Mouse (Mus musculus) heart, embryonic 16.5 days (tissue): ENCODE measurements around the gene Tiam1. TPM values are rescaled to one million over a fixed set of nuclear protein-coding genes. Genes with fewer than 3 reads are reported as not detected.

Experiments used
- ATAC-seq: fragments of 200-750 bp; cut with Nextera tagmentation; replicated peaks from 2 replicates; pipeline ENCODE4 v1.8.0; 2017; ENCODE audit warnings: moderate number of reproducible peaks; ENCODE audit not compliant: insufficient read depth, low FRiP score; ENCODE audit errors: extremely low read depth
- H3K27ac ChIP-seq: fragments of 300-500 bp; sonication (generic); 2 replicates; pipeline ENCODE4 v1.5.1; 2014; ENCODE audit warnings: mild to moderate bottlenecking, low read length, control low read depth, moderate library complexity
- H3K27me3 ChIP-seq: fragments of 300-500 bp; sonication (generic); 2 replicates; pipeline ENCODE4 v1.6.1; 2014; ENCODE audit warnings: low read length, mixed read lengths; ENCODE audit not compliant: control insufficient read depth, insufficient read depth
- H3K36me3 ChIP-seq: fragments of 300-500 bp; sonication (generic); 2 replicates; pipeline ENCODE4 v1.6.1; 2014; ENCODE audit not compliant: control insufficient read depth, insufficient read depth
- H3K4me1 ChIP-seq: fragments of 300-500 bp; sonication (generic); 2 replicates; pipeline ENCODE4 v1.6.1; 2014; ENCODE audit warnings: low read length, mixed read lengths; ENCODE audit not compliant: control insufficient read depth, insufficient read depth
- H3K4me2 ChIP-seq: fragments of 300-500 bp; sonication (generic); 2 replicates; pipeline ENCODE4 v1.6.1; 2014; ENCODE audit warnings: low read depth, mild to moderate bottlenecking, control low read depth, low read length
- H3K4me3 ChIP-seq: fragments of 300-500 bp; sonication (generic); 2 replicates; pipeline ENCODE4 v1.5.1; 2014; ENCODE audit warnings: mild to moderate bottlenecking, control low read depth, low read length
- H3K9ac ChIP-seq: fragments of 300-500 bp; sonication (generic); 2 replicates; pipeline ENCODE4 v1.6.1; 2014; ENCODE audit warnings: low read length, control low read depth
- H3K9me3 ChIP-seq: fragments of 300-500 bp; sonication (generic); replicated peaks from 2 replicates; pipeline ENCODE4 v1.6.1; 2016; ENCODE audit warnings: low read length; ENCODE audit not compliant: control insufficient read depth
- WGBS: fragments of 180-500 bp; shearing (Covaris S2); extraction: QIAGEN DNeasy Blood & Tissue Kit; methylation state at CpG from one replicate; pipeline ENCODE4 v1.1.7; 2014; 5-methylcytosine and 5-hydroxymethylcytosine counted together
- polyA plus RNA-seq: library from polyadenylated mRNA; unstranded; fragments of >200 nt; fragmentation: Nextera tagmentation; extraction: Ambion mirVana; gene quantifications from 2 replicates; pipeline ENCODE4 v1.2.1, GENCODE M21; 2015

Gene Tiam1
- polyA plus RNA-seq, 1 experiment from 2014 or later = 9.4 TPM

DNA sequence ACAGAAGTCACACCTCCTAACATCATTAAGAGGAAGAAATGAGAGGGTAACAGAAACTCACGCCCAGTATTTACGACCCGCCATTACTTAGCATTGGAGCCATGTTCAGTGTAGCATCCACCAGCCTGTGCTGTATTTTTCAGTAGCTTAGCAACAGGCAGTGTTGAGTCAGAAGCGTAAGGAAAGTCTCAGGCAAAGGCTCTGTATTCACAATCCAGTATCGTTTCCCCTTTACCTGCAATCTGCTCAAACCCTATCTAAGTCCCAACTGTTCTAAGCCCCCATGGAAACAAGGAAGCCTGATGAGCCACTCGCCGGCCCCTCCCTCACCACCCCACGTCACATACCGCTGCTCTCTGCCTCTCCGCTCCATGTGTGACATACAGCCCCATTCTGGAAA is 100.7 kb downstream of the Tiam1 start:
- WGBS = 89% methylated on average over 10 of the region's 10 CpGs
- Histone ChIP-seq H3K36me3 (no peaks in the 10 kb centered on the region), H3K4me2 (no peak overlapping the region), H3K27ac (no peak overlapping the region), H3K9me3 (no peaks in the 10 kb centered on the region), H3K9ac (no peak overlapping the region), H3K4me3 (no peak overlapping the region), H3K27me3 (no peaks in the 10 kb centered on the region), H3K4me1 (no peaks in the 10 kb centered on the region)
- ATAC-seq = no peak; the same call in 1 of the 2 replicates

DNA sequence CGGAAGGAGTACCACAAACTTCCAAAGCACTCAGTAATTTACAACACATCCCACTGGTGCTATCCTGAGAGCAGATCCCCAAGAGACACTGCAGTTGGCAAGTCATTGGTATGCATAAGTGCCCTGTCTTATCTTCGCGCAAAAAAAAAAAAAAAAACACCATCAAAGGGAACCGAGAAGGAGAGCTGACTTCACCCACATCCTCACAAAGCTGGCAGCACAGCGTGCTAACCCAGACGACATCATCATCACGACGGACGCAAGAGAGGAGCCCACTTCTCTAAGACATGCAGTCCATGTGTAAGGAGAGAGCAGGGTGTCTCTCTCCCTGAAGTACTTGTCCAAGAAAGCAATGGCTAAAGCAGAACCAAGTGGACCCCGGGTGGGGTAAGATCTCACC is 101.2 kb downstream of the Tiam1 start:
- Histone ChIP-seq H3K4me2 (no peak overlapping the region), H3K4me1 (no peaks in the 10 kb centered on the region), H3K4me3 (no peak overlapping the region), H3K9me3 (no peaks in the 10 kb centered on the region), H3K36me3 (no peaks in the 10 kb centered on the region), H3K27ac (no peak overlapping the region), H3K9ac (no peak overlapping the region), H3K27me3 (no peaks in the 10 kb centered on the region)
- WGBS = 58% methylated on average over 10 of the region's 10 CpGs
- ATAC-seq = no peak

DNA sequence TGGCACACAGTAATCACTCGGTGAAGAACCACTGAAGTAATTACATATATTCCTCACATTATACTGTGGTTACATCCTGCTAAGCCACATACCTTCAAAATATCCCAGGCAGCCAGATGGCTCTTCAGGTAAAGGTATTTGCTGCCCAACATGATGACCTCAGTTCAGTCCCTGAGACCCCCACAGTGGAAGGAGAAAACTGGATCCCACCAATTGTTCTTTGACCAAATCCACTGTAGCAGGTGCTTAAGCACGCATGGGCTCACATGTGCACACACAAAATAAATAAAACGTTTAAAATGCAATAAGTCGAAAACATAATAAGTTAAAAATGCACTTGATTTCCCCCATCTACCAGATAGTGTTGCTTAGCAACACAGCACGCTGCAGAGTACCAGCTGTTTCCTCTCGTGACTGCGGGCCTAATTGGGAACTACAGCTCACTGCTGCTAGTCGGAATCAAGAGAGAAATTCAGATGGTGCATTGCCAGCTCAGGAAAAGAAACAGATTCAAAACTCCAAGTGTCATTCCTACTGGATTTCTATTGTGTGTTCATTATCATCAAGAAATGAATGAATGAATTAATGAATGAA is 102.7 kb downstream of the Tiam1 start:
- Histone ChIP-seq H3K4me3 (no peak overlapping the region), H3K4me2 (no peak overlapping the region), H3K9me3 (no peaks in the 10 kb centered on the region), H3K4me1 (no peaks in the 10 kb centered on the region), H3K36me3 (no peaks in the 10 kb centered on the region), H3K27me3 (no peaks in the 10 kb centered on the region), H3K27ac (no peak overlapping the region), H3K9ac (no peak overlapping the region)
- 58% methylated on average over 8 of the region's 8 CpGs for WGBS
- no peak for ATAC-seq

DNA sequence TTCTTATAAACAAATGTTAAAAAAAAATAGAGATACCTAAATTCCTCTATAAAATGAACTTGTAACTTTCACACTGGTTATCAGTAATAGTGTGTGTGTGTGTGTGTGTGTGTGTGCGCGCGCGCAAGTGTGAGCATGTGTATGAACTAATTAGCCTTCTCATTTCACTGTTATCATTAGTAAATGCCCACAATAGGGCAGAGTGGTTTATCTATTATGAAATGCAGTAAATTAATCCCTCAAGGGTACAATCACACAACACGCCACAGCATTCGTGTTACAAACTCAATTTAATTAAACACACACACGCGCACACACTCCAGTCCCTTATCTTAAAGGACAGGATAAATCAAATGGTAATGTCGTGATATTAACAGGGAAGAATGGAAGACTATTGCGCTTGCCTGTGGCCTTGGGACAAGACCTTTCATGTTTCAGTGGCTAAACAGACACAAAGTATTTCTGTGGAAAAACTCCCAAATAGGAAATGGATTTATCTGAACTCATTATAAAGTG is 107.9 kb downstream of the Tiam1 start:
- no peak for ATAC-seq
- Histone ChIP-seq H3K27ac (no peak overlapping the region), H3K9ac (no peak overlapping the region), H3K4me2 (no peak overlapping the region), H3K27me3 (no peaks in the 10 kb centered on the region), H3K4me3 (no peak overlapping the region), H3K36me3 (no peaks in the 10 kb centered on the region), H3K4me1 (no peaks in the 10 kb centered on the region), H3K9me3 (no peaks in the 10 kb centered on the region)
- 90% methylated on average over 10 of the region's 10 CpGs for WGBS

DNA sequence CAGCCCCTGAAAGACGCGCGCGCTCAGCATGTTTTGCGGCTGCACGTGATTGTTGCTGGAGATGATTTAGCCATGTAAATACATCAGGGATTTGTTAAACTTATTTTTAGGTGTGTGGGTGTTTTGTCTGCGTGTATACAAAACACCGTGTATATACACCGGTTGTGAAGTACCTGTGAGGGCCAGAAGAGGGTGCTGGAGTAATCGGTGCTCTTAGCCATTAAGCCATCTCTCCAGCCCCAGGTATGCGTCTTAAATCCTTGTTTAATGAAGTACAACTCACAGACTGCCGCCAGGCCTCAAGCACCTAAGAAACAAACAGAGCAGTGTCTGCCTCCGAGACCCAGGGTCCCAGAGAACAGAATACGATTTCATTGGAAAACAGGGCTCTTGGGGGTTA is 113.2 kb downstream of the Tiam1 start:
- H3K9ac ChIP-seq = no peak overlapping the region
- 93% methylated on average over 14 of the region's 14 CpGs for WGBS
- no peaks in the 10 kb centered on the region for H3K27me3 ChIP-seq
- no peaks in the 10 kb centered on the region for H3K9me3 ChIP-seq
- H3K27ac ChIP-seq = no peak overlapping the region
- no peak overlapping the region for H3K4me3 ChIP-seq
- no peak overlapping the region for H3K4me2 ChIP-seq
- no peak for ATAC-seq
- no peaks in the 10 kb centered on the region for H3K36me3 ChIP-seq
- no peaks in the 10 kb centered on the region for H3K4me1 ChIP-seq

DNA sequence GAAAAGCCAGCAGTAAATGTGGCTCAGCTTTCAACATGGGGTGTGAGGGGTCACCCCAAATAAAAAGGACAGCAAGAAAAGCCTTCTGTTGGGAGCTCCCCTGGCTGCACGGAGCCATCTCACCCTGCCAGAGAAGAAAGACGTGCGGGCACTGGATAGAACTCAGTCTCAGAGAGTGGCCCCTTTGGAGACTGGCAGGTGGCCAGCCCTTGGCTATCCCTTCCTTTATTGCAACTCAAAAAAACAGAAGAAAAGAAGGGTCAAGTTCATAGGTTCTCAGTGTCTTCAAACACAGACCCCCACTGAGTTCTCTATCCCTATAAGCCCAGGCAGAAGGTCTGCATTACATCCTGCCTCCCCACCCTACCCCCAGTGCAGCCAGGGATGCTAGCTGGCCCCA is 115.7 kb downstream of the Tiam1 start:
- H3K4me1 ChIP-seq = no peaks in the 10 kb centered on the region
- no peak for ATAC-seq
- WGBS = 79% methylated on average over 3 of the region's 3 CpGs
- H3K4me2 ChIP-seq = no peak overlapping the region
- H3K27ac ChIP-seq = no peak overlapping the region
- H3K4me3 ChIP-seq = no peak overlapping the region
- H3K9ac ChIP-seq = no peak overlapping the region
- no peaks in the 10 kb centered on the region for H3K27me3 ChIP-seq
- H3K9me3 ChIP-seq = no peaks in the 10 kb centered on the region
- no peaks in the 10 kb centered on the region for H3K36me3 ChIP-seq

DNA sequence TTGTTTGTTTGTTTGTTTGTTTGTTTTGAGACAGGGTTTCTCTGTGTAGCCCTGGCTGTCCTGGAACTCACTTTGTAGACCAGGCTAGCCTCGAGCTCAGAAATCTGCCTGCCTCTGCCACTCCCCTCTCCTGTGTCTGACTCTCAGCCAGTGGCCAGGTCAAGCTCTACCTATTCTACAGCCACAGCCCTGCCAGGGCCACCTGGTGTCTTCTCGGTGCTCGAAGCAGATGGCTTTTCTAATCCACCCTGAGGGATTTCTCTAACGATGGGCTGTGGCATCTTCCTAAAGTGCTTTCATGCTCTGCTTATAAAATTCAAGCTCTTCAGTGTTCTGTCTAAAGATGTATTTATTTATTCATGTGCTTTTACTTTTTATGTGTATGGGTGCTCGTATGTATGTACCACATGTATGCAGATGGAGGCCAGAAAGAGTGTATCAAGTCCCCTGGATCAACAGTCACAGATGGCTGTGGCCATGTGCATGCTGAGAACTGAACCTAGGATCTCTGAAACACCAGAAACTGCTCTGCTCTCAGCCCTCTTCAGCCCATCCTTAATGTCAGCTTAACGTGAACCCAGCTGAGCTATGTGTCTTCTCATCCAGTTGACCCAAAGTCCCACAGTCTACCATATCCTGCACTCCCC is 117.9 kb downstream of the Tiam1 start:
- Histone ChIP-seq H3K4me2 (no peak overlapping the region), H3K36me3 (no peaks in the 10 kb centered on the region), H3K27ac (no peak overlapping the region), H3K4me3 (no peak overlapping the region), H3K9ac (no peak overlapping the region), H3K9me3 (no peaks in the 10 kb centered on the region), H3K27me3 (no peaks in the 10 kb centered on the region), H3K4me1 (no peaks in the 10 kb centered on the region)
- no peak for ATAC-seq
- 86% methylated on average over 6 of the region's 6 CpGs for WGBS

DNA sequence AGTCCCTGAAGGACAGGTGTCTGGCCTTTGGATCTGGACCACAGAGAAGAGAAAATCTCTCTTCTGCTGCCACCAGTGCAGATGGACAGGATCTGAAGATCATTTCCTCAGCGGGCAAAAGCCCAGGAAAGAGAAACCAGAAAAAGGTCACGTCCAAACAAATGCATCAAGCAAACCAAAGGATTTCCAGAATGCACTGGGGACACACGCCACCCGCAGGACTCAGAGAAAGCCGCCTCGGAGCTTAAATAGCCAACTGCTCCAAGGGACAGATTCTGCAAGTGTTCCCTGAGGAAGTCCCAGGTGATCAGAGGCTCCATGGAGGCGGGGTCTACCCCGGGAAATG is 119.9 kb downstream of the Tiam1 start:
- WGBS = 90% methylated on average over 8 of the region's 8 CpGs
- no peak for ATAC-seq
- Histone ChIP-seq H3K4me3 (no peak overlapping the region), H3K27me3 (no peaks in the 10 kb centered on the region), H3K9ac (no peak overlapping the region), H3K36me3 (no peaks in the 10 kb centered on the region), H3K4me1 (no peaks in the 10 kb centered on the region), H3K9me3 (no peaks in the 10 kb centered on the region), H3K27ac (no peak overlapping the region), H3K4me2 (no peak overlapping the region)

DNA sequence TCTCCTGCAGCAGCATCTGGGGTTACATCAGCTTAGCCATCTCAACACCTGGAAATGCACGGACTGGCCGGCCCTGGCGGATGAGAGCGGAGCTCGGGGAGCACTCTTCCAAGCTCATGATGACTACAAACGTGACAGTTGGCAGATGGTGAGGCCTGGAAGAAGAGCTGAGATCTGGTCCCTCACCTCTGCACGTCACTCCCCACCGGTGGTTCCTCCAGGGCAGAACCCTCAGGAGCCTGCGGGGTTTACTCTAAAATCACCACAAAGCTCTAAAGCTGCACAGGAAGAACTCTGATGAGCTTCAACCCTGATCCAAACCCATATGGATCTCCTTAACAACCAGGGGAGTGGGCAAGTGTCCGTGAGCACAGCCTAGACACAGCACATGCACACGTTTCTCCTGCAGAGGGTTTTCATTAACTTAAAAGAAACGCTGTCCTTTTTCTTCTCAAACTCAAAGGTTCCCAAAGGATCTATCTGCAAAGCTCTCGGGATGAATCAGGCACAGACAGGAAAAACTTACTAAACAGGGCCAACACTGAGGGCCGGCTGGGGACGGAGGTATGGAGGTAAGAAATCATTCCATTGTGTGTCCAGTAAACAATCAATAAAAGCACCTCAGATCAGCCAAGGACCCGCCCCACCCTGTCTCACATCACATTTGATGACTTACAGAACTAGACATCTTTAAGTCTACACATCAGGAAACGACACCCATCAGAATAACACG is 120.5 kb downstream of the Tiam1 start:
- WGBS = 78% methylated on average over 18 of the region's 18 CpGs
- ATAC-seq = no peak
- no peak overlapping the region for H3K27ac ChIP-seq

More for the DNA sequence above, 120.5 kb downstream of the Tiam1 start:
- Histone ChIP-seq H3K27me3 (no peaks in the 10 kb centered on the region), H3K4me3 (no peak overlapping the region), H3K9ac (no peak overlapping the region), H3K4me2 (no peak overlapping the region), H3K36me3 (no peaks in the 10 kb centered on the region), H3K9me3 (no peaks in the 10 kb centered on the region), H3K4me1 (no peaks in the 10 kb centered on the region)
